Mouse (Mus musculus): ENCODE data around the gene Ptprb.

Ptprb gene

GRCm38 (mm10) chr10:116424921-116425320 lies 149.6 kb downstream of the Ptprb start:
- DNase-seq (ENCODE audit: low read depth, low spot score): no peak

DNA sequence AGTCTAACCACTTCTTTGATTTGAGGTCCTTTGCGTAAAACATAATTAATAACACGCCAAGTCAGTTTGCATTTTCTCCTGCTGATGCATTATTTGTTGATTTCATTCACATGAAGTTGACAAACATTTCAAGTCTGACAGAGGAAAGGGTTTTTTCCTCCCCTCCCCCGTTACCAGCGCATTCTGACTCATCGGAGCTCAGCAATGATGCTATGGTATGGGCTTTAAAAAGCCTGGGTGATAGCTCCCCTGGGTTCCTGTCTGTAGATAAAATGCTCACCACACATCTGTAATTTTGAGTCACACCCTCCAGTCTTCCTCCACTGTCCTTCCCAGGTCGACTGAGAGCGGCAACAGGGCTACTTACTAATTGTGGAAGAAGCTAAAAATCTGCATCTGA lies 150.9 kb downstream of the Ptprb start:
- no peak for DNase-seq (ENCODE audit: low read depth, low spot score)

DNA sequence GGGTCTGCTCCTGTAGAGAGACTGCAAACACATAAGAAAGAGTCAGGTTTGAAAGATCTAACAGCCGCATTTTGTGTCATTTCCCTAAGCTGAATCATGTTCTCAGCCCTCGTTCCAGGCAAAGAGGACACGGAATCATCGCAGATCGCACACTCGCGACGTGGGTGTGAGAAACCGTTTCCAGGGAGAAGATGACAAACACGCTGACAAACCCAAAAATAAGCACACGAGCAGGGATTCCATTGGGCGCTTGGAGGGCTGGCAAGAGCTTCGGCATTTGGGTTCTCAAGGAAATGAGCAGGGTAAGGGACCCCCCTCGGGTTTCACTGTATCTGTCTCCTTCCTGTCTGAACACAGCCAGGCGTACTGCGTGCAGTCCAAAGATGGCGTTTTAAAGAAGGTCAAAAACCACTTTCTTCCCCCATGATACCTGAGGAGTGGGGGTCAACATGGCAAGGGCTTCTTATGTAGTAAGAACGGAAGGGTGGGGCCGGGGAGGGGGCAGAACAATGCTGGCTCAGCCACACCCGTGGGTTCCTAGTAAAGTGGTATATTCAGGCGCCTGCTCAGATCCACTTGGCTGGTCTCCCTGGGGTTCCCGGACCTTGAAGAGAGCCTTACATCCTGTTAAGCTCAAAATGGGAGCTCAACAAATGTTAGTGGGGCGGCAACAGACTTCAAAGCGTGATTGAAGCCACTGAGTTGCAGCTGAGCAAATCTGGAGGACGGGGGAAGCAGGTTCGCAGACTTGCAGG lies 152.9 kb downstream of the Ptprb start:
- DNase-seq (ENCODE audit: low read depth, low spot score): no peak

DNA sequence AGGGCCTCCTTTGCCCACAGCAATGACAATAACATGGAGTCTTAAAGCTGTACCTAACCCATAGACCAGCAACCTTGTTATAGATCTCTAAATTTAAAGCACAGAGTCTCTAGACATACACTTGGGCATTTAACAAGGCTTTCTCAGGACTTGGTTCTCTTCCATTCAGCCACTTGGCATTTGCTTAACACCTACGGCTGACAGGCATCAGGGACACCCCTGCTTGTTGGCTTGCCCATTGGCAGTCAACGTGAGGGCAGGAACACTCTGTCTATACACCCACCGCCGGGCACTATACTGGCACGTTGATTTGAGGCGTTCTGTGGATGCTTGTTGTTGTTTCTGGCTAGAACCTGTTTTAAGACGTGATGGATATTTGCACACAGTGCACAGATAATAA lies 157.1 kb downstream of the Ptprb start:
- DNase-seq (ENCODE audit: low read depth, low spot score): no peak

- DNase-seq (ENCODE audit: low read depth, low spot score): no peak
Measured at GRCm38 (mm10) chr10:116435455-116435854, 160.1 kb downstream of the Ptprb start.
